Mouse (Mus musculus): ENCODE data around the gene Rbp7.
"Not testable (repeated sequence)": the region's sequence is repeated elsewhere in the genome, so short reads cannot be mapped to it uniquely, and the experiment has no call there.

Rbp7 gene

GRCm38 (mm10) chr4:149457163-149457562 lies 2.4 kb upstream of the Rbp7 start:
- not testable (repeated sequence) for DNase-seq (ENCODE audit: low read depth, low spot score)

GRCm38 (mm10) chr4:149454263-149454662 lies 515 bp downstream of the Rbp7 start:
- no peak for DNase-seq (ENCODE audit: low read depth, low spot score)

GRCm38 (mm10) chr4:149453656-149454055 lies 1.1 kb downstream of the Rbp7 start:
- DNase-seq (ENCODE audit: low read depth, low spot score): peak; percentile 71

- DNase-seq (ENCODE audit: low read depth, low spot score): no peak
These were observed 4.1 kb downstream of the Rbp7 start for GRCm38 (mm10) chr4:149450636-149451035.

GRCm38 (mm10) chr4:149446309-149446708 lies 8.5 kb downstream of the Rbp7 start:
- DNase-seq (ENCODE audit: low read depth, low spot score): no peak

GRCm38 (mm10) chr4:149445868-149446267 lies 8.9 kb downstream of the Rbp7 start:
- DNase-seq (ENCODE audit: low read depth, low spot score): peak; percentile 30

GRCm38 (mm10) chr4:149444964-149445701 lies 9.6 kb downstream of the Rbp7 start:
- DNase-seq (ENCODE audit: low read depth, low spot score): peak; percentile 87

- DNase-seq (ENCODE audit: low read depth, low spot score): no peak
These were observed 10.3 kb downstream of the Rbp7 start for GRCm38 (mm10) chr4:149444465-149444864.

GRCm38 (mm10) chr4:149442436-149442835 lies 12.3 kb downstream of the Rbp7 start:
- DNase-seq (ENCODE audit: low read depth, low spot score): no peak

GRCm38 (mm10) chr4:149440576-149440975 lies 14.2 kb downstream of the Rbp7 start:
- DNase-seq (ENCODE audit: low read depth, low spot score): no peak

GRCm38 (mm10) chr4:149431887-149432286 lies 22.9 kb downstream of the Rbp7 start:
- not testable (repeated sequence) for DNase-seq (ENCODE audit: low read depth, low spot score)

GRCm38 (mm10) chr4:149429592-149429991 lies 25.2 kb downstream of the Rbp7 start:
- DNase-seq (ENCODE audit: low read depth, low spot score): no peak

- DNase-seq (ENCODE audit: low read depth, low spot score): peak; percentile 98
These were observed 28.2 kb downstream of the Rbp7 start, which contains the start of gene Ube4b for GRCm38 (mm10) chr4:149426325-149427199. Gene Ube4b, minus strand, starts transcription at chr4:149426749.

GRCm38 (mm10) chr4:149425801-149426292 lies 28.9 kb downstream of the Rbp7 start:
- DNase-seq (ENCODE audit: low read depth, low spot score): no peak

- DNase-seq (ENCODE audit: low read depth, low spot score): no peak
These were observed 30.0 kb downstream of the Rbp7 start for GRCm38 (mm10) chr4:149424755-149425154.

GRCm38 (mm10) chr4:149417854-149418365 lies 36.9 kb downstream of the Rbp7 start:
- no peak for DNase-seq (ENCODE audit: low read depth, low spot score)

- DNase-seq (ENCODE audit: low read depth, low spot score): no peak
These were observed 37.8 kb downstream of the Rbp7 start for GRCm38 (mm10) chr4:149416986-149417385.

GRCm38 (mm10) chr4:149416417-149416816 lies 38.4 kb downstream of the Rbp7 start:
- no peak for DNase-seq (ENCODE audit: low read depth, low spot score)

- no peak for DNase-seq (ENCODE audit: low read depth, low spot score)
These were observed 39.1 kb downstream of the Rbp7 start for GRCm38 (mm10) chr4:149415651-149416169.

GRCm38 (mm10) chr4:149414259-149414658 lies 40.5 kb downstream of the Rbp7 start:
- no peak for DNase-seq (ENCODE audit: low read depth, low spot score)

- DNase-seq (ENCODE audit: low read depth, low spot score): no peak
These were observed 45.0 kb downstream of the Rbp7 start for GRCm38 (mm10) chr4:149409759-149410158.

- no peak for DNase-seq (ENCODE audit: low read depth, low spot score)
These were observed 46.4 kb downstream of the Rbp7 start for GRCm38 (mm10) chr4:149408331-149408730.
